8 mouse cellular contexts compared by ENCODE assay signal in the genomic region with DNA sequence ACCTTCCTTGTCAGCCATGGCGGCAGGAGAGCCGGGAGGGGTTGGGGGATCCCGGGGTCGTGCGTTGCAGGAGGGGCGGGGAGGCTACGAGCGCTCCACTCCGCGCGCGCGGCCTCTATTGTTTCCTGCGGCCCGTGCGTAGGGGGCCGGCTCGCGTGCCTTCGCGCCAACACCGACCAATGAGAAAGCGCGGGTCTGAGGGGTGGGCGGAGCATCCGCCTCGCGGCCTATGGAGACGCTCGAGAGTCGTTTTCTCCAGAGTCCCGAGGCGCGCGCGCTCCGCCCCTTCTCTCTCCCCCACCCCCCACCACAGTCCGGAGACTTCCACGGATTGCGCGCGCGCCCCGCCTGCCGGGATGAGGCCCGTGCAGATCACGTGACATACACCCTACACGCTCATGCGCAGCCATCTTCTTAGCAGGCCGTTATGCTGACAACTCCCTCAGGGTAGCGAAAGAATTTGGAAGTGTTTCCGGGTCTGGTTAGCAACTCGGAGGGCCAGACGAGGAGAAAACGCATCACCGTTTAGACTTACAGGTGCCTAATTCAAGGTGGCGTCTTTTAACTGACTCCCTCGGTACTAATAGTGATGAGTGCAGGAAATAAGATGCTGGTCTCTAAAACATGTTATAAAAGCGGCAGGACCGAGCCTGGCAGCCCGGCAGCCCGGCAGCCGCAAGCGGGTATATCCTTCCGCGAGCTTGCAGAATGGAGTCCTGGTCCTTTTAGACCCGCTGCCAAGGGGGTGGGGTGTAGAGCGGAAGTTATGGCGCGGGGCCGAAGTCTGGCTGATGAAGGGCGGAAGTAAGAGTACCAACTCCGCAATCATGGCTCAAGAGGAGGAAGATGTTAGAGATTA. TPM values are rescaled to one million over a fixed set of nuclear protein-coding genes. Genes with fewer than 3 reads are reported as not detected.
DNase-seq lines count a peak whose midpoint lies in the region; ATAC-seq lines count a peak whose summit lies in the region.

Rbbp4 (minus strand) TSS at position 155 of the 859 bp plus-strand sequence.
Zbtb8os (plus strand) TSS at position 480 of the 859 bp plus-strand sequence.

- H3K36me3 ChIP-seq in lung, embryonic 16.5 days (ENCODE audit: control insufficient read depth, insufficient read depth, low read length): peaks cover 6% of the 10 kb centered on the region

- no peaks in the 10 kb centered on the region for H3K27me3 ChIP-seq in lung, embryonic 16.5 days (ENCODE audit: control insufficient read depth, insufficient read depth, low read depth, low read length)

- H3K9me3 ChIP-seq in lung, embryonic 16.5 days (ENCODE audit: control insufficient read depth, low read length): no peaks in the 10 kb centered on the region

- H3K4me2 ChIP-seq in lung, embryonic 16.5 days (ENCODE audit: low read depth, low read length): peak within 1 kb of the TSS; percentile 86

- H3K27ac ChIP-seq in lung, embryonic 16.5 days (ENCODE audit: low read length): peak within 1 kb of the TSS; percentile 100

- DNase-seq in MEL-GATA-1-ER (ENCODE audit: extremely low read depth, low read depth): peak; percentile 96
- peak; percentile 95 for DNase-seq in cerebellum, adult 8-10 months
- DNase-seq in forelimb bud, embryonic 11.5 days (ENCODE audit: low read depth, low spot score): peak; percentile 99
- peak; percentile 93 for DNase-seq in layer of hippocampus, adult 9-10 months (ENCODE audit: low spot score)
- peak; percentile 90 for DNase-seq in ovary, postnatal 10 days (ENCODE audit: low spot score)
- DNase-seq in thymus, postnatal 10 days (ENCODE audit: low spot score in 2 of 2): peak; percentile 98 to 99

- H3K9ac ChIP-seq in lung, embryonic 16.5 days (ENCODE audit: low read length): peak within 1 kb of the TSS; percentile 98

- H3K4me3 ChIP-seq in lung, embryonic 16.5 days (ENCODE audit: low read length): peak within 1 kb of the TSS; percentile 97

- peak; percentile 89 to 94 for ATAC-seq in hematopoietic stem cell, adult 5-6 weeks (replicated peaks in 1 of 2; ENCODE audit: insufficient read depth in 1 of 2, low FRiP score in 2 of 2, low TSS enrichment in 1 of 2, low read depth in 1 of 2, poor library complexity in 2 of 2, severe bottlenecking in 2 of 2)
- ATAC-seq in lung, embryonic 16.5 days (ENCODE audit: low read depth): peak; percentile 98

- H3K4me1 ChIP-seq in lung, embryonic 16.5 days (replicated peaks; ENCODE audit: control insufficient read depth, insufficient read depth, low read length): peaks cover 21% of the 10 kb centered on the region

- under 1% methylated on average over 72 of the region's 73 CpGs for WGBS in lung, embryonic 16.5 days

RNA-seq across cellular contexts. Expression of gene Rbbp4, which starts in this region (rescaled TPM):
- total RNA-seq in hematopoietic stem cell, adult 5-6 weeks (2017): 118 and 128 TPM in 2 replicates
- 356 and 390 TPM in 2 replicates for polyA plus RNA-seq in lung, embryonic 16.5 days (2015; fragmentation: Nextera tagmentation; extraction: Ambion mirVana)

RNA-seq across cellular contexts. Expression of gene Zbtb8os, which starts in this region (rescaled TPM):
- 89.1 and 106 TPM in 2 replicates for total RNA-seq in hematopoietic stem cell, adult 5-6 weeks (2017)
- 45.5 and 47.3 TPM in 2 replicates for polyA plus RNA-seq in lung, embryonic 16.5 days (2015; fragmentation: Nextera tagmentation; extraction: Ambion mirVana)

Comparison
In these comparisons a context has a peak if more than half of its experiments do, and no peak if none do; other contexts are left out.
1. Peak in every context shown above with its lines: DNase-seq, ATAC-seq, H3K4me3 ChIP-seq and H3K27ac ChIP-seq.